7 mouse cellular contexts compared by ENCODE assay signal in genomic region chr4:104368561-104369021, GRCm38 (mm10).
DNase-seq lines count a peak whose midpoint lies in the region; ATAC-seq and TF ChIP-seq lines count a peak whose summit lies in the region.

No protein-coding gene starts in this region.

- peak; percentile 22 for TF ChIP-seq CTCF in hindbrain, postnatal 0 days (IDR thresholded peaks at IDR 0.05; ENCODE audit: low read depth)

- H3K4me2 ChIP-seq in hindbrain, postnatal 0 days (ENCODE audit: low read depth, low read length): peak overlapping the region; percentile 91
- peak overlapping the region; percentile 91 for H3K4me2 ChIP-seq in neural tube, embryonic 14.5 days (ENCODE audit: low read depth, low read length)

- peak overlapping the region; percentile 84 for H3K4me3 ChIP-seq in forebrain, embryonic 10.5 days
- peak overlapping the region; percentile 76 for H3K4me3 ChIP-seq in hindbrain, postnatal 0 days (ENCODE audit: low read length)
- H3K4me3 ChIP-seq in neural tube, embryonic 14.5 days (ENCODE audit: low read depth, low read length): peak overlapping the region; percentile 68

- DNase-seq in ES-CJ7 (ENCODE audit: low read depth, low spot score): peak; percentile 97
- DNase-seq in brain, adult 2 months (ENCODE audit: low read depth, low spot score): peak; percentile 85
- peak; percentile 75 for DNase-seq in forebrain, embryonic 10.5 days (ENCODE audit: extremely low spot score, low spot score)
- DNase-seq in hindbrain, postnatal 0 days (ENCODE audit: low spot score): peak; percentile 88
- DNase-seq in left cerebral cortex, postnatal 36 days (ENCODE audit: low spot score in 2 of 2): peak; percentile 64 to 72
- DNase-seq in T-cell, adult 2 months (ENCODE audit: low spot score): no peak

- peaks cover 78% of the 10 kb centered on the region for H3K27me3 ChIP-seq in forebrain, embryonic 10.5 days (ENCODE audit: poor library complexity, severe bottlenecking)
- 0 out of 2 replicates have a peak, but pooled peaks cover 8% of the 10 kb centered on the region for H3K27me3 ChIP-seq in hindbrain, postnatal 0 days (ENCODE audit: insufficient read depth, low read length)
- no peaks in the 10 kb centered on the region for H3K27me3 ChIP-seq in neural tube, embryonic 14.5 days (ENCODE audit: control insufficient read depth, insufficient read depth, low read length)

- ATAC-seq in hindbrain, postnatal 0 days: peak; percentile 82
- peak; percentile 68 for ATAC-seq in neural tube, embryonic 14.5 days (ENCODE audit: low read depth)

- no peaks in the 10 kb centered on the region for H3K9me3 ChIP-seq in forebrain, embryonic 10.5 days
- H3K9me3 ChIP-seq in hindbrain, postnatal 0 days (ENCODE audit: low read length): no peaks in the 10 kb centered on the region
- H3K9me3 ChIP-seq in neural tube, embryonic 14.5 days (ENCODE audit: control insufficient read depth, low read length): no peaks in the 10 kb centered on the region

- intact Hi-C loops in left cerebral cortex, postnatal 36 days (cut with DNase I): loop anchor here (5.0 to 10.0 kb wide), 7 partner anchors 94 to 754 kb away; partner anchors contain the start of gene Dab1

- H3K27ac ChIP-seq in forebrain, embryonic 10.5 days: peak overlapping the region; percentile 89
- H3K27ac ChIP-seq in hindbrain, postnatal 0 days: peak overlapping the region; percentile 87
- no peak overlapping the region for H3K27ac ChIP-seq in neural tube, embryonic 14.5 days (ENCODE audit: low read depth, low read length)

- WGBS in forebrain, embryonic 10.5 days: under 1% methylated on average over 20 of the region's 20 CpGs
- WGBS in hindbrain, postnatal 0 days: under 1% methylated on average over 20 of the region's 20 CpGs
- under 1% methylated on average over 20 of the region's 20 CpGs for WGBS in neural tube, embryonic 14.5 days

- H3K9ac ChIP-seq in hindbrain, postnatal 0 days (replicated peaks; ENCODE audit: low read length): peak overlapping the region; percentile 76
- peak overlapping the region; percentile 29; the same call in 1 of the 2 replicates for H3K9ac ChIP-seq in neural tube, embryonic 14.5 days (replicated peaks; ENCODE audit: low read depth, low read length)

- H3K36me3 ChIP-seq in forebrain, embryonic 10.5 days (replicated peaks): no peaks in the 10 kb centered on the region
- no peaks in the 10 kb centered on the region for H3K36me3 ChIP-seq in hindbrain, postnatal 0 days (ENCODE audit: insufficient read depth, low read length)
- H3K36me3 ChIP-seq in neural tube, embryonic 14.5 days (ENCODE audit: control insufficient read depth, insufficient read depth, low read length): no peaks in the 10 kb centered on the region

- H3K4me1 ChIP-seq in forebrain, embryonic 10.5 days: peaks cover 46% of the 10 kb centered on the region
- no peaks in the 10 kb centered on the region for H3K4me1 ChIP-seq in hindbrain, postnatal 0 days (ENCODE audit: insufficient read depth, low read length)
- H3K4me1 ChIP-seq in neural tube, embryonic 14.5 days (ENCODE audit: control insufficient read depth, insufficient read depth, low read length): no peaks in the 10 kb centered on the region
